Mouse (Mus musculus): ENCODE data around the gene Magea4. TPM values are rescaled to one million over a fixed set of nuclear protein-coding genes. Genes with fewer than 3 reads are reported as not detected.

Gene Magea4
- not detected in 2 replicates for polyA plus RNA-seq (2014; fragmentation: Nextera tagmentation; extraction: Ambion mirVana)

DNA sequence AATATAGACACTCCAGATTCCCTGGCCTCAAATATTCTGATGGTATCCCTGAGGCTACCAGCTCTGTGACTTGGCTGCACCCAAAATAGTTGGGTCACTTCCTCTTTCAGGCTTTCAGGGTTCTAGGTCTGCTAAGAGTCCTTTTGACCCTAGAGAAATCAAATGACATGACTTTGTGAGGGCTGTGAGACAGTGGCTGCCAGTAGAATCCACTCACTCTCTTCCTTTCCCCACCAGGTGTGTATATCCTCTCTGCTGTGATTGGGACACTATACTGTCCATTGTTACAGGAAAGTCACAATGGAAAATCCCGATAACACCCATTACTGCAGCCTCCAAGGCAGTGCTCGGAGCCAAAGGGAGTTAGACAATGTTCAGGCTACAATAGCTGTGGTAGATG lies at the start of gene Magea4:
TSS of gene Magea4 (plus strand) at position 301 of the 400 bp plus-strand sequence.
- no peak within 1 kb of the TSS for H3K4me2 ChIP-seq (ENCODE audit: low read length)
- no peak for ATAC-seq (ENCODE audit: low FRiP score, low TSS enrichment)
- DNase-seq, result no peak
- H3K4me1 ChIP-seq (ENCODE audit: control insufficient read depth, insufficient read depth, low read length), result no peaks in the 10 kb centered on the region
- WGBS, result 91% methylated on average over 2 of the region's 2 CpGs
- H3K36me3 ChIP-seq (ENCODE audit: control insufficient read depth, insufficient read depth, low read length), result no peaks in the 10 kb centered on the region
- no peaks in the 10 kb centered on the region for H3K27me3 ChIP-seq (ENCODE audit: control insufficient read depth, insufficient read depth, low read length)
- no peaks in the 10 kb centered on the region for H3K9me3 ChIP-seq (ENCODE audit: control insufficient read depth, low read length)
- H3K27ac ChIP-seq (replicated peaks; ENCODE audit: low read depth, low read length), result no peak within 1 kb of the TSS
- no peak within 1 kb of the TSS for H3K9ac ChIP-seq (replicated peaks; ENCODE audit: low read length)
- H3K4me3 ChIP-seq (replicated peaks; ENCODE audit: low read depth, low read length), result no peak within 1 kb of the TSS

DNA sequence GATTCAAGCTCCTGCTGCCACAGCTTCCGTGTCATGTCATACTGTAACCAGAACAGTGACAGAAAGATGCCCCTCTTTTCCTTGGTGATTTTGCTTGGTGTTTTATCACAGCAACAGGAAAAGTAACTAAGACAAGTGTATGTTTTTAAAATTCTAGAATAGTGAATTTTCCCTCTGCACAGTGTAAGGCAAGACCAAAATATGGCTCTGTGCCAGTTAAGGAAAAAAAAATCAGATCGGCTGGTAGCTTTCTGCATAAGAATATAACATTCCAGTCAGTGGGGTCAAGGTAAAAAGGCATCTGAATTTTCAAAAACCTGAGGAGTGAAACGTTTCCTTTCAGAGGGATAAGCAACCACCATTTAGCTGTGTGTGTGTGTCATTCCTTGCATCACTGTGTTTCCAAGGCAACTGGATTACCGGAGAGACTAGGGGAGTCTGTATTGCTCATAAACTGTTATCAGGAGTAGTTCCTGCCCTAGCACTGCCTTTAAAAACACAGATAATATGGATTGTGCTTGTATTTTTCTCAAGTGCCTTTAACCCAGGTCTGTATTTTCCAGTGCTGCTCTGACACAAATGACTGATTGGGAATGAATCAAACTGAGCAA lies 18.8 kb upstream of the Magea4 start:
- no peaks in the 10 kb centered on the region for H3K9me3 ChIP-seq (ENCODE audit: control insufficient read depth, low read length)
- no peak overlapping the region for H3K27ac ChIP-seq (replicated peaks; ENCODE audit: low read depth, low read length)
- no peaks in the 10 kb centered on the region for H3K4me1 ChIP-seq (ENCODE audit: control insufficient read depth, insufficient read depth, low read length)
- H3K4me2 ChIP-seq (ENCODE audit: low read length), result no peak overlapping the region
- H3K4me3 ChIP-seq (replicated peaks; ENCODE audit: low read depth, low read length), result no peak overlapping the region
- H3K9ac ChIP-seq (replicated peaks; ENCODE audit: low read length), result no peak overlapping the region
- no peak for ATAC-seq (ENCODE audit: low FRiP score, low TSS enrichment)
- H3K27me3 ChIP-seq (ENCODE audit: control insufficient read depth, insufficient read depth, low read length), result no peaks in the 10 kb centered on the region
- peak; percentile 51 for DNase-seq
- WGBS, result 57% methylated on average over 4 of the region's 4 CpGs
- no peaks in the 10 kb centered on the region for H3K36me3 ChIP-seq (ENCODE audit: control insufficient read depth, insufficient read depth, low read length)

DNA sequence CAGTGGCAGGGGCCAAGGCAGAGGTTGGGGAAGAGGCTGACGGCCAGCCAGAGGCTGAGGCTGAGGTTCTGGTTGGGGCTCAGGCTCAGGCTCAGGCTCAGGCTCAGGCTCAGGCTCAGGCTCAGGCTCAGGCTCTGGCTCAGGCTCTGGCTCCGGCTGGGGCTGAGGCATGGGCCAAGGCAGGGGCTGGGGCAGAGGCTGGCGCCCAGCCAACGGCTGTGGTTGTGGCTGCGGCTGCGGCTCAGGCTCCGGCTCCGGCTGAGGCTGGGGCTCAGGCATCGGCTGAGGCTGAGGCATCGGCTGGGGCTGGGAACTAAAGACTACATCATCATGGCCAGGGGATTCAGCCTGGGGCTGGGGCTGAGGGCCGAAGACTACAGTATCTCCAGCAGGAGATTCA lies 48.8 kb downstream of the Magea4 start:
- H3K4me3 ChIP-seq (replicated peaks; ENCODE audit: low read depth, low read length), result no peak overlapping the region
- H3K27ac ChIP-seq (replicated peaks; ENCODE audit: low read depth, low read length), result no peak overlapping the region
- H3K4me1 ChIP-seq (ENCODE audit: control insufficient read depth, insufficient read depth, low read length), result no peaks in the 10 kb centered on the region
- H3K9me3 ChIP-seq (ENCODE audit: control insufficient read depth, low read length), result no peaks in the 10 kb centered on the region
- no peaks in the 10 kb centered on the region for H3K27me3 ChIP-seq (ENCODE audit: control insufficient read depth, insufficient read depth, low read length)
- ATAC-seq (ENCODE audit: low FRiP score, low TSS enrichment) (0 out of 2 replicates have a peak, but pooled peaks have one; percentile 52), DNase-seq (no peak)
- 87% methylated on average over 11 of the region's 11 CpGs for WGBS
- no peak overlapping the region for H3K4me2 ChIP-seq (ENCODE audit: low read length)
- H3K9ac ChIP-seq (replicated peaks; ENCODE audit: low read length), result no peak overlapping the region
- H3K36me3 ChIP-seq (ENCODE audit: control insufficient read depth, insufficient read depth, low read length), result no peaks in the 10 kb centered on the region

MicroRNA genes within 50 kb of the gene (microRNA counts, 519-probe panel; counts per million panel counts)
- microRNA mmu-miR-224 (not detected), microRNA mmu-miR-452 (not detected)

Small RNA genes within 50 kb of the gene (microRNA-seq; reads per million reads assigned to microRNA genes)
- gene Mir224 (74.7 reads per million, percentile 52 among the genes with 10 or more reads in this experiment), gene Mir452 (41.6 reads per million, percentile 47 among the genes with 10 or more reads in this experiment)

Other genes starting within 250 kb of the Magea4 start
- 0.26 TPM in 1 of 2 replicates, not detected in the other for gene Fate1, start 249.0 kb upstream of the Magea4 start, polyA plus RNA-seq (2014; fragmentation: Nextera tagmentation; extraction: Ambion mirVana)
- gene Cnga2, start 230.2 kb upstream of the Magea4 start, polyA plus RNA-seq (2014; fragmentation: Nextera tagmentation; extraction: Ambion mirVana), result 0.07 and 0.09 TPM in 2 replicates
- 0.55 and 0.59 TPM in 2 replicates for gene Gabre, start 52.8 kb downstream of the Magea4 start, polyA plus RNA-seq (2014; fragmentation: Nextera tagmentation; extraction: Ambion mirVana)
- not detected in 2 replicates for gene Magea10, start 164.8 kb downstream of the Magea4 start, polyA plus RNA-seq (2014; fragmentation: Nextera tagmentation; extraction: Ambion mirVana)